25 mouse cellular contexts compared by ENCODE assay signal in the genomic region with DNA sequence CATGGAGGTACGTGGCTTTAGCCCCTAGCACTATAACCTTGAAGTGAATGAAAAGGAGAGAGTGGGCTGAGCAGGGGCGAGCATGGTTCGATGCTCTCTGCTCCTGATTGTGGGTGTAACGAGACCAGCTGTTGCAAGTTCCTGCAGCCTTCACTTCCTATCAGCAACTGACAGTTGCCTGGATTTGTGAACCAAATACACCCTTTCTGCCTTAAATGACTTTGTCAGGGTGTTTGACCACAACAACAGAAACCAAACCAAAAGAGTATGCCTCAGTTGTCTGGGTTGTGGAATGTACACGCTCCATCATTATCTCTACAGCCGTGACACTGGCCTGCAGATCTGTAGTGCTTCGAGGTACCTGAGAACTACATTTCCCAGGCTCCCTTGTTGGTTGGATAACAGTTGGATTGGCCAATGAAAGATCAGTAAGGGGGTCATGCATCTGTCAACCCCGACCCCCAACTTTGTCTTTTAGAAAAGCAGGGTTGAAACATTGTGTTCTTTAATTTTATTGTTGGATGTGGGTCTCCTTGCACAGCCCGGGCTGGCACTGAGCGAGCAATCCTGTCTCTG. TPM values are rescaled to one million over a fixed set of nuclear protein-coding genes. Genes with fewer than 3 reads are reported as not detected.
DNase-seq lines count a peak whose midpoint lies in the region; ATAC-seq and TF ChIP-seq lines count a peak whose summit lies in the region.
"Had no signal": no experiment of that assay in that cellular context is flagged by ENCODE, and none has a peak within 500 bp of the region (broad histone marks: within the 10 kb centered on the region; RNA-seq: fewer than 3 reads in every experiment).

No protein-coding gene starts in this region.

- peak overlapping the region; percentile 50 for H3K4me3 ChIP-seq in E14TG2a.4 (replicated peaks; ENCODE audit: low read length)
- H3K4me3 ChIP-seq in intestine, embryonic 15.5 days (replicated peaks), result no peak overlapping the region
- H3K4me3 ChIP-seq: embryonic facial prominence, embryonic 12.5 days; forebrain, embryonic 15.5 days; heart, embryonic 10.5 days; hindbrain, embryonic 12.5 days had no signal

- 0 out of 2 replicates have a peak, but pooled peaks cover 8% of the 10 kb centered on the region for H3K27me3 ChIP-seq in E14TG2a.4 (ENCODE audit: insufficient read depth, low read length)
- H3K27me3 ChIP-seq in intestine, embryonic 15.5 days (replicated peaks), result no peaks in the 10 kb centered on the region; the same call in 1 of the 2 replicates
- H3K27me3 ChIP-seq: forebrain, embryonic 15.5 days had no signal

- peak; percentile 45; the same call in 1 of the 2 replicates for ATAC-seq in granulocyte monocyte progenitor cell, adult 5-6 weeks (replicated peaks; ENCODE audit: poor library complexity, severe bottlenecking)
- no peak for ATAC-seq in intestine, embryonic 15.5 days
- ATAC-seq: forebrain, embryonic 15.5 days; hindbrain, embryonic 16.5 days had no signal

- H3K9me3 ChIP-seq in E14TG2a.4 (ENCODE audit: low read length), result peaks cover 13% of the 10 kb centered on the region
- H3K9me3 ChIP-seq in intestine, embryonic 15.5 days, result no peaks in the 10 kb centered on the region
- H3K9me3 ChIP-seq: embryonic facial prominence, embryonic 12.5 days; forebrain, embryonic 15.5 days; heart, embryonic 10.5 days had no signal

- WGBS in intestine, embryonic 15.5 days, result 72% methylated on average over 10 of the region's 10 CpGs

- peaks cover 48% of the 10 kb centered on the region for H3K4me1 ChIP-seq in E14TG2a.4 (replicated peaks; ENCODE audit: low read depth, low read length)
- 0 out of 2 replicates have a peak, but pooled peaks cover 6% of the 10 kb centered on the region for H3K4me1 ChIP-seq in intestine, embryonic 15.5 days (replicated peaks)
- H3K4me1 ChIP-seq: embryonic facial prominence, embryonic 12.5 days had no signal

- no peak overlapping the region for H3K4me2 ChIP-seq in intestine, embryonic 15.5 days (replicated peaks)
- H3K4me2 ChIP-seq: embryonic facial prominence, embryonic 12.5 days; forebrain, embryonic 15.5 days; hindbrain, embryonic 12.5 days had no signal

- DNase-seq in testis, postnatal 14 days (ENCODE audit: low spot score), result peak; percentile 36
- DNase-seq in testis, postnatal 10 days (ENCODE audit: low spot score), result no peak
- DNase-seq in 416B (ENCODE audit: low read depth), result peak; percentile 40
- no peak for DNase-seq in cerebellum, postnatal 4 days (ENCODE audit: low spot score in 2 of 2)
- DNase-seq: adrenal gland, postnatal 10 days; cerebellum, adult 11 months; cerebellum, adult 8-10 months; cerebellum, postnatal 14 days; gastrocnemius, postnatal 36 days; heart, adult 18-20 months; heart, postnatal 10 days; heart, postnatal 4 days had no signal

- H3K9ac ChIP-seq in intestine, embryonic 15.5 days, result no peak overlapping the region
- H3K9ac ChIP-seq: embryonic facial prominence, embryonic 12.5 days; forebrain, embryonic 15.5 days; hindbrain, embryonic 12.5 days had no signal

- no peak overlapping the region for H3K27ac ChIP-seq in intestine, embryonic 15.5 days
- H3K27ac ChIP-seq: embryonic facial prominence, embryonic 12.5 days; forebrain, embryonic 15.5 days; heart, embryonic 10.5 days; hindbrain, embryonic 12.5 days had no signal

- no peak for TF ChIP-seq CTCF in E14TG2a.4 (conservative IDR thresholded peaks at IDR 0.05; ENCODE audit: low read length)

- H3K36me3 ChIP-seq in E14TG2a.4 (ENCODE audit: insufficient read depth, low read length), result no peaks in the 10 kb centered on the region
- no peaks in the 10 kb centered on the region for H3K36me3 ChIP-seq in intestine, embryonic 15.5 days
- H3K36me3 ChIP-seq: embryonic facial prominence, embryonic 12.5 days; forebrain, embryonic 15.5 days; heart, embryonic 10.5 days; hindbrain, embryonic 12.5 days had no signal

RNA-seq across cellular contexts. Expression of a gene that starts 25.8 kb away (rescaled TPM):
- not detected in 2 replicates for total RNA-seq in granulocyte monocyte progenitor cell, adult 5-6 weeks (2014; fragmentation: Nextera tagmentation)
- total RNA-seq in granulocyte monocyte progenitor cell, adult 5-6 weeks (2017), result under 0.01 and 0.13 TPM in 2 replicates
- polyA plus RNA-seq in intestine, embryonic 15.5 days (2015; fragmentation: Nextera tagmentation; extraction: Ambion mirVana), result 0.95 and 1.2 TPM in 2 replicates
- total RNA-seq: adrenal gland, postnatal 10 days; gastrocnemius, adult 8-10 months; gastrocnemius, postnatal 36 days; heart, adult 18-20 months; heart, postnatal 10 days had no signal
- polyA plus RNA-seq: brain, embryonic 14.5 days; forebrain, embryonic 11.5 days; forebrain, embryonic 15.5 days; heart, embryonic 10.5 days; heart, embryonic 14.5 days; hindbrain, embryonic 12.5 days; hindbrain, embryonic 16.5 days had no signal

RNA-seq across cellular contexts. Expression of a gene that starts 31.1 kb away (rescaled TPM):
- total RNA-seq in granulocyte monocyte progenitor cell, adult 5-6 weeks (2014; fragmentation: Nextera tagmentation), result 1.8 and 2.6 TPM in 2 replicates
- 1.2 and 1.5 TPM in 2 replicates for total RNA-seq in granulocyte monocyte progenitor cell, adult 5-6 weeks (2017)
- polyA plus RNA-seq in intestine, embryonic 15.5 days (2015; fragmentation: Nextera tagmentation; extraction: Ambion mirVana), result 4.4 and 4.8 TPM in 2 replicates
- total RNA-seq: gastrocnemius, adult 8-10 months; gastrocnemius, postnatal 36 days had no signal

RNA-seq across cellular contexts. Expression of a gene that starts 59.6 kb away (rescaled TPM):
- total RNA-seq in granulocyte monocyte progenitor cell, adult 5-6 weeks (2014; fragmentation: Nextera tagmentation), result not detected in 2 replicates
- not detected in 2 replicates for total RNA-seq in granulocyte monocyte progenitor cell, adult 5-6 weeks (2017)
- not detected in 2 replicates for polyA plus RNA-seq in intestine, embryonic 15.5 days (2015; fragmentation: Nextera tagmentation; extraction: Ambion mirVana)
- total RNA-seq: gastrocnemius, adult 8-10 months; gastrocnemius, postnatal 36 days; heart, adult 18-20 months; heart, postnatal 10 days; heart, postnatal 4 days had no signal
- polyA plus RNA-seq: brain, embryonic 14.5 days; cortical plate, adult 2 months; embryonic facial prominence, embryonic 12.5 days; forebrain, embryonic 15.5 days; heart, embryonic 14.5 days; hindbrain, embryonic 12.5 days; hindbrain, embryonic 16.5 days had no signal

Comparison
In these comparisons a context has a peak if more than half of its experiments do, and no peak if none do; other contexts are left out.
1. DNase-seq: peak in testis, postnatal 14 days (single experiment) and 416B (single experiment); none in testis, postnatal 10 days (single experiment) and cerebellum, postnatal 4 days (0 of 2).